Comparison of ENCODE assay signal across 29 mouse cellular contexts in genomic region chr7:84299601-84300000, GRCm38 (mm10).
DNase-seq lines count a peak whose midpoint lies in the region; ATAC-seq and TF ChIP-seq lines count a peak whose summit lies in the region.
"Had no signal": no experiment of that assay in that cellular context is flagged by ENCODE, and none has a peak within 500 bp of the region (broad histone marks: within the 10 kb centered on the region; RNA-seq: fewer than 3 reads in every experiment).

No protein-coding gene starts in this region.

- no peak overlapping the region for H3K27ac ChIP-seq in midbrain, embryonic 11.5 days (ENCODE audit: low read depth, low read length)
- no peak overlapping the region for H3K27ac ChIP-seq in midbrain, embryonic 10.5 days (replicated peaks)
- peak overlapping the region; percentile 61; the same call in 1 of the 2 replicates for H3K27ac ChIP-seq in embryonic fibroblast, embryonic 13.5 days (ENCODE audit: insufficient read depth, low read length)
- no peak overlapping the region for H3K27ac ChIP-seq in forebrain, embryonic 16.5 days (ENCODE audit: low read length)
- no peak overlapping the region for H3K27ac ChIP-seq in forebrain, embryonic 11.5 days (ENCODE audit: low read depth, low read length)
- H3K27ac ChIP-seq: embryonic facial prominence, embryonic 13.5 days; forebrain, embryonic 13.5 days; heart, embryonic 15.5 days; hindbrain, embryonic 14.5 days; limb, embryonic 10.5 days; limb, embryonic 15.5 days; liver, embryonic 13.5 days; midbrain, embryonic 12.5 days; neural tube, embryonic 12.5 days; stomach, postnatal 0 days had no signal

- ATAC-seq in midbrain, embryonic 11.5 days (ENCODE audit: low FRiP score), result no peak
- no peak for ATAC-seq in forebrain, embryonic 16.5 days
- no peak for ATAC-seq in forebrain, embryonic 11.5 days (replicated peaks; ENCODE audit: low FRiP score)
- ATAC-seq: forebrain, embryonic 13.5 days; inflammation-experienced regulatory T-cells, adult 6 months had no signal

- H3K9me3 ChIP-seq in midbrain, embryonic 11.5 days (ENCODE audit: control insufficient read depth, low read length), result no peaks in the 10 kb centered on the region
- H3K9me3 ChIP-seq in midbrain, embryonic 10.5 days (replicated peaks), result no peaks in the 10 kb centered on the region
- H3K9me3 ChIP-seq in forebrain, embryonic 16.5 days (ENCODE audit: control insufficient read depth, low read length), result no peaks in the 10 kb centered on the region
- H3K9me3 ChIP-seq in forebrain, embryonic 11.5 days (ENCODE audit: control insufficient read depth, low read length), result no peaks in the 10 kb centered on the region
- H3K9me3 ChIP-seq: embryonic facial prominence, embryonic 13.5 days; forebrain, embryonic 13.5 days; G1E; heart, embryonic 15.5 days; limb, embryonic 10.5 days; limb, embryonic 15.5 days; liver, embryonic 13.5 days; midbrain, embryonic 12.5 days; neural tube, embryonic 12.5 days had no signal

- no peaks in the 10 kb centered on the region for H3K27me3 ChIP-seq in midbrain, embryonic 11.5 days (ENCODE audit: control insufficient read depth, insufficient read depth, low read length)
- H3K27me3 ChIP-seq in midbrain, embryonic 10.5 days (ENCODE audit: low read depth, poor library complexity, severe bottlenecking), result no peaks in the 10 kb centered on the region
- H3K27me3 ChIP-seq in forebrain, embryonic 16.5 days (replicated peaks; ENCODE audit: control insufficient read depth, insufficient read depth, low read length), result no peaks in the 10 kb centered on the region
- H3K27me3 ChIP-seq in forebrain, embryonic 11.5 days (ENCODE audit: control insufficient read depth, insufficient read depth, low read length), result no peaks in the 10 kb centered on the region
- H3K27me3 ChIP-seq: embryonic facial prominence, embryonic 13.5 days; forebrain, embryonic 13.5 days; heart, embryonic 15.5 days; limb, embryonic 15.5 days; liver, embryonic 13.5 days; midbrain, embryonic 12.5 days; neural tube, embryonic 12.5 days had no signal

- no peak overlapping the region for H3K4me2 ChIP-seq in midbrain, embryonic 11.5 days
- no peak overlapping the region for H3K4me2 ChIP-seq in forebrain, embryonic 16.5 days (ENCODE audit: low read length)
- no peak overlapping the region for H3K4me2 ChIP-seq in forebrain, embryonic 11.5 days (ENCODE audit: low read depth, low read length, severe bottlenecking)
- H3K4me2 ChIP-seq: embryonic facial prominence, embryonic 13.5 days; forebrain, embryonic 13.5 days; heart, embryonic 15.5 days; hindbrain, embryonic 14.5 days; limb, embryonic 15.5 days; liver, embryonic 13.5 days; midbrain, embryonic 12.5 days; neural tube, embryonic 12.5 days had no signal

- no peak overlapping the region for H3K4me3 ChIP-seq in midbrain, embryonic 11.5 days (ENCODE audit: low read depth, low read length)
- no peak overlapping the region for H3K4me3 ChIP-seq in midbrain, embryonic 10.5 days
- no peak overlapping the region for H3K4me3 ChIP-seq in embryonic fibroblast, embryonic 13.5 days (ENCODE audit: insufficient read depth, low read length)
- no peak overlapping the region for H3K4me3 ChIP-seq in forebrain, embryonic 16.5 days (replicated peaks; ENCODE audit: low read length)
- no peak overlapping the region for H3K4me3 ChIP-seq in forebrain, embryonic 11.5 days (ENCODE audit: low read depth, low read length)
- H3K4me3 ChIP-seq: embryonic facial prominence, embryonic 13.5 days; forebrain, embryonic 13.5 days; heart, embryonic 15.5 days; limb, embryonic 10.5 days; limb, embryonic 15.5 days; liver, embryonic 13.5 days; midbrain, embryonic 12.5 days; myocyte; neural tube, embryonic 12.5 days had no signal

- no peak for TF ChIP-seq POLR2A in embryonic fibroblast, embryonic 13.5 days (IDR thresholded peaks at IDR 0.05; ENCODE audit: low read depth, low read length)

- H3K9ac ChIP-seq in midbrain, embryonic 11.5 days (ENCODE audit: low read length), result no peak overlapping the region
- H3K9ac ChIP-seq in forebrain, embryonic 16.5 days (replicated peaks; ENCODE audit: low read depth, low read length), result no peak overlapping the region
- H3K9ac ChIP-seq in forebrain, embryonic 11.5 days (ENCODE audit: low read length), result no peak overlapping the region
- H3K9ac ChIP-seq: embryonic facial prominence, embryonic 13.5 days; forebrain, embryonic 13.5 days; heart, embryonic 15.5 days; hindbrain, embryonic 14.5 days; limb, embryonic 15.5 days; liver, embryonic 13.5 days; midbrain, embryonic 12.5 days; neural tube, embryonic 12.5 days had no signal

- peak; percentile 18 for DNase-seq in heart, postnatal 4 days
- no peak for DNase-seq in heart, adult 8-10 months (ENCODE audit: low spot score)
- DNase-seq in midbrain, embryonic 11.5 days (ENCODE audit: low spot score, missing footprints), result peak; percentile 59
- DNase-seq in midbrain, embryonic 10.5 days (ENCODE audit: low spot score), result no peak
- peak; percentile 9 for DNase-seq in skeletal muscle tissue, adult 2 months (ENCODE audit: low read depth, low spot score)
- no peak for DNase-seq in forebrain, embryonic 11.5 days (ENCODE audit: low spot score)
- DNase-seq: adrenal gland, postnatal 14 days; cerebellum, adult 11 months; cerebellum, adult 9-11 months; gastrocnemius, postnatal 25 days; kidney, adult 11 months; kidney, postnatal 14 days; liver, embryonic 13.5 days; thymus, adult 2 months; thymus, postnatal 4 days had no signal

- peaks cover 4% of the 10 kb centered on the region; the same call in 1 of the 2 replicates for H3K36me3 ChIP-seq in midbrain, embryonic 11.5 days (ENCODE audit: control insufficient read depth, insufficient read depth, low read length)
- H3K36me3 ChIP-seq in midbrain, embryonic 10.5 days, result peaks cover 46% of the 10 kb centered on the region
- H3K36me3 ChIP-seq in forebrain, embryonic 16.5 days (ENCODE audit: control insufficient read depth, insufficient read depth), result 0 out of 2 replicates have a peak, but pooled peaks cover 1% of the 10 kb centered on the region
- no peaks in the 10 kb centered on the region for H3K36me3 ChIP-seq in forebrain, embryonic 11.5 days (ENCODE audit: control insufficient read depth, insufficient read depth, low read length)
- H3K36me3 ChIP-seq: G1E; heart, embryonic 15.5 days; limb, embryonic 10.5 days; liver, embryonic 13.5 days had no signal

- no peak for TF ChIP-seq CTCF in embryonic fibroblast, embryonic 13.5 days (IDR thresholded peaks at IDR 0.05; ENCODE audit: borderline replicate concordance, insufficient read depth, low read length)

- WGBS in midbrain, embryonic 11.5 days, result 95% methylated on average over 4 of the region's 4 CpGs
- 95% methylated on average over 4 of the region's 4 CpGs for WGBS in midbrain, embryonic 10.5 days
- 95% methylated on average over 4 of the region's 4 CpGs for WGBS in forebrain, embryonic 16.5 days
- WGBS in forebrain, embryonic 11.5 days, result 90% methylated on average over 4 of the region's 4 CpGs

- H3K4me1 ChIP-seq in midbrain, embryonic 11.5 days (ENCODE audit: control insufficient read depth, insufficient read depth, low read length), result no peaks in the 10 kb centered on the region
- no peaks in the 10 kb centered on the region for H3K4me1 ChIP-seq in midbrain, embryonic 10.5 days
- H3K4me1 ChIP-seq in embryonic fibroblast, embryonic 13.5 days (ENCODE audit: control insufficient read depth, insufficient read depth, low read length), result no peaks in the 10 kb centered on the region; the same call in 1 of the 2 replicates
- H3K4me1 ChIP-seq in forebrain, embryonic 16.5 days (replicated peaks; ENCODE audit: control insufficient read depth, insufficient read depth, low read length), result no peaks in the 10 kb centered on the region
- no peaks in the 10 kb centered on the region for H3K4me1 ChIP-seq in forebrain, embryonic 11.5 days (replicated peaks; ENCODE audit: control insufficient read depth, insufficient read depth, low read length)
- H3K4me1 ChIP-seq: embryonic facial prominence, embryonic 13.5 days; forebrain, embryonic 13.5 days; limb, embryonic 10.5 days; limb, embryonic 15.5 days; liver, embryonic 13.5 days; midbrain, embryonic 12.5 days; neural tube, embryonic 12.5 days had no signal

Comparison
In these comparisons a context has a peak if more than half of its experiments do, and no peak if none do; other contexts are left out.
1. DNase-seq: peak in heart, postnatal 4 days (single experiment), midbrain, embryonic 11.5 days (single experiment) and skeletal muscle tissue, adult 2 months (single experiment); none in heart, adult 8-10 months (single experiment), midbrain, embryonic 10.5 days (single experiment) and forebrain, embryonic 11.5 days (single experiment).